Mouse (Mus musculus): ENCODE data around the gene Scyl1. TPM values are rescaled to one million over a fixed set of nuclear protein-coding genes. Genes with fewer than 3 reads are reported as not detected.

The Scyl1 gene
- total RNA-seq, 2 experiments from 2014 or later, result 56.8 to 64.9 TPM

DNA sequence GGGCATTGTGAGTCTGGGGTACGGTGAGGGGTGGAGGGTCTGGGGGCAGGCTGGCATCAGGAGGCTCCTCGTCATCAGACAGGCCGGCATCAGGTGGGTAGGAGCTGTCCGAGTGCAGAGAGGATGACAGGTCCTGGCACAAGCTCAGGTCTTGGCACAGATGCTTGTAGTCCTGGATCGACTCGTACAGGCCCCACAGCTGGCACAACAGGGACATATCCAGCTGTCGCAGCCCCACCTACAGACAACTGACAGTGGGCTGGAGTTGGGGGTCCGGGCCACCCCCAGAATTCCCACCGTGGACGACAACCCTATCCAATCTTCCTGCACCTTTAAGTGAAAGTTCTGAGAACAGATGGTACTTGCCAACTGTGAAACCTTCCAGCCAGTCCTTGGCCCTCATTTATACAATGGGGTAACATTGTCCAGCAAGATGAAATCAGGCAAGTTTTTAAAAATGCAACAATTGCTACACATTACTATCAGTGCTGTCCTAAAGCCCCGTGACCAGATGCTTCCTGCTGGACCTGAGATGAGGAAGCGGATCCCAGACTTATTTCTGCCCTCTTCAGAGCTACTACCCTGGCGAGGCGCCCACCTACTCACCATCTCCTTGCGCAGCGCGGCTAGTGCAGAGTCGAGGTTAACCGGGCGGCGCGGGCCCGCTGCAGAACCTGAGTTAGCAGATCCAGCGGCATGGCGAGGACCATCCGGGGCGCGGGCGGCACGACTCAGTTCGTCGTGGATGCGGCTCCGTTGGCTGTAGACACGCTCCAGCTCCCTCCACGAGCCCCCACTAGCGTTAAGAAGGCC is 42.4 kb downstream of the Scyl1 start:
- DNase-seq, result peak; percentile 80
- intact Hi-C loops (cut with DNase I; ENCODE audit: low total_unique reads), result no loop called here

DNA sequence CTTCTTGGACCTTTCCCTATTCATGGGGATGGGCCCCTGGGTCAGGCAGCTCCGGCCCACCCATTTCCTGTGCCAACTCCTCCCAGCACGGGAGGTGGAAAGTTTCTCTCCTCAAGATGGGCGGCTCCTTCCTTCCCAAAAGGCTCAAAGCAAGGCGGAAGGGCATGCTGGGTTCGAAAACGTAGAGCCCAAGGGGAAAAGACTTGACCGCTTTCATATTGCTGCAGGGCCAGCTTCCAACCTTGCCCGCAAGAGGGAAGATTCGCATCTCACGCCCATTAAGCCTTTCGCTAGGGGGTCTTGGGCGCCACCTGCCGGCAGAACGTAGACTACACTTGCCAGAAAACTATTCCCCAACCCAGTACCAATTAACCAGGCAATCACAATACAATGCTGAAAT is 43.5 kb downstream of the Scyl1 start:
- intact Hi-C loops (cut with DNase I; ENCODE audit: low total_unique reads), result no loop called here
- peak; percentile 89 for DNase-seq

DNA sequence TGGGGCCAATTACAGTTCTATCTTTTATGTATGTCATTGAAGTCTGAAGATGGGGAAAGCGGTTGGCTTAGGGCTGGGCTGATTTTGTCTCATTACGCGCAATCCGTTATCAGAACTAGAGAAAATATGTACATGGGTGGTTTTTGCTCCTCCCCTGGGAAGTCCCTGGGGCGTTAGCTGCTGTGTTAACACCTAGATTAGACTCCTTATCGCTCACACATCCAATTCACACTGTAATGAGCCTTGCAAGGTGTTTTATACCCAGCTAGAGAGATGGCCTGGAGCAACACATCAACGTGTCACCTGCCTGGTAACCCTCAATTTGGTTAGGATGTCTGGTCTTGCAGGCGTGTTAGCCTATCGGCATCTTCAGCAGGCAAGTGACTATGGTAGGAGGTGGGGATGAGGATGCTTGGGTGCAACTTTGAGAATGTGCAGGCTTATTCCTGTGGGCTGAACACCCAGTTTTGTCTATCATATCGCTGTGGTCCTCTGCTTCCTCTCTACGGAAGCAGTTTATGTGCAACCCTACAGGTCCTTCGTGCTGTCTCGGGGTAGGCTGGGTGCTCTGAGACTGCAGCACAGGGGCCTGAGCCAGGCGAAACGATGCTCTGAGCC is 44.1 kb downstream of the Scyl1 start:
- intact Hi-C loops (cut with DNase I; ENCODE audit: low total_unique reads), result no loop called here
- DNase-seq, result no peak

DNA sequence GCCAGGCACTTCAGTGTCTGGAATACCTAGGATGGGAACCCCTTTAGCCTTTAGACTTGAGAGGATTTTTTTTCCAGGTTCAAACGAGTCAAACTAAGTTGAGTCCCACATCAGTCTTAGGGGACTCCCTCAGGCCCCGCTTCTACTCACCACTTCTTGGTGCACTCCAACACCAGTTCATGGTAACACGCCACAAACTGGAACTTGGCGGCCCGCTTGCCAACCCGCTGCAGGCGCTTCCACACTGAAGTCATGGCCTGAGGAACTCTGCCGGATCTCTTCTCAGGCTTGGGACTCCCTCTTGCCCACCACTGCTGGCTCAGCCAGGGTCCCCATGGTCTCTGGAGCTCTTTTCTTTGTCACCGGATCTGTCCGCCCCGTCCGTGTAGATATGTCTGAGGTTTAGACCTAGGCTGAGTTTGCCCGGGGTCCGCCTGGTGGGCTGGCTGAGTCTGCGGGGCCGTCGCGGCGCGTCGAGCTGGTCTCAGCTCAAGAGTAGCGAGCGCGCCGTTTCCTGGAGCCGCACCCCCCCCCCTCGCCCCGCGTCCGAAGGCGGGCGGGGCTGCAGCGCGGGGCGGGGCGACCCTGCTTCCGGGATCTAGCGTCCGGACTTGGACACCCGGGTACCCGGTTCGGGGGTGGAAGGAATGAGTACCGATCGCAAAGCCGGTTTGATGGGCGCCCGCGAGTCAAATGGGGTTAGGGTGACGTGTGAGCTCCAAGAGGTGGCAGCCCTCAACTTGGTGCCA is 45.3 kb downstream of the Scyl1 start, which contains the start of gene Ehbp1l1:
Ehbp1l1 (minus strand) TSS at position 551 of the 749 bp plus-strand sequence.
- peak; percentile 87 for DNase-seq
- intact Hi-C loops (cut with DNase I; ENCODE audit: low total_unique reads), result no loop called here

DNA sequence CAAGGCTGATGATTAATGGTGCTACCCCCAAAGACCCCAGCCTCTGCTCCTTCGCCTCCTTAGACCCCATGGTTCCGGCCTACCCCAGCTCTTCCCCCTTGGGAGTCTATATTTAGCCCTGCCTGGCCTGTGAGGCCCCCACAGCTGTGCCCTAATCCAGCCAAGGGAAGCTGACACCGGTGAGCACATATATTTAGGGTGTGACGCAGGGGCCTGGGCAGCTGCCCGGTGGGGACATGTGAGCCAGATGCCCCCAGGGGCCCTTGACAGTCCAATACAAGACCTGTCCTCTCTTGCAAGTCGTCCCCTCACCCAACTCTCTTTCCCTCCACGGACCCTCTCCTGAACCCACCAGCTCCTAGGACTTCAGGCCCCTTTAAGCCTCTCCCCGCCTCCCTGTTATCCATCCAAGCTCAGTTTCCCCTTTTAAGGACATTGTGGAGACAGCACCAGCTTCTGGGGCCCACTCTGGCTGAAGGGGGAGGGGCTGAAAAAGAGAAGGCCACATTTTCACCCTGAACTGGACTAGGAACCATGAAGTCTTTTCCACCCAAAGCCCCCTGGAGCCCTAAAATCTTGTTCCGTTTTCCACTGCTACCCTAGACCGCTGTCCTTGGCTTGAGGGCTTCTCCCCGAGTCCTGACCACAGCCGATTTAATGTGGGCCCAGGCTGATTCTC is 46.1 kb downstream of the Scyl1 start:
- intact Hi-C loops (cut with DNase I; ENCODE audit: low total_unique reads), result no loop called here
- DNase-seq, result peak; percentile 84

DNA sequence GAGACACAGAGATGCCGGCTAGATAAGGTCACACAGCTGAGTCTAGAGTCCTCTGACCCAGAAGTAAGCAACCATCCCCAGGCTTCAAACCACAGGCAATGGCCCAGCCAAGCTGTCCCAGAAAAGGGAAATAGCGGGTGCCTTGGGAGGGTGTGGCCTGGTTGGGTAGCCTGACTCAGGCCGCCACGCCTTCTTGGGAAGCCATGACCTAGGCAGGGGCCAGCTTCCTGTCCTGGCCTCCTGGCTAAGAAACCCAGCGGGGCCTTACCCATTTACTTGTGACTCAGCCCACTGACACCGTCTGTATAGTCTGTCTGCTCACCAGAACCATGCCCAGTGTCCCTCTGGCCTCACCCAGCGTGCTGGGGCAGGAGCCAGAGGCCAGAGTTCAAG is 46.7 kb downstream of the Scyl1 start:
- peak; percentile 91 for DNase-seq
- intact Hi-C loops (cut with DNase I; ENCODE audit: low total_unique reads), result no loop called here

DNA sequence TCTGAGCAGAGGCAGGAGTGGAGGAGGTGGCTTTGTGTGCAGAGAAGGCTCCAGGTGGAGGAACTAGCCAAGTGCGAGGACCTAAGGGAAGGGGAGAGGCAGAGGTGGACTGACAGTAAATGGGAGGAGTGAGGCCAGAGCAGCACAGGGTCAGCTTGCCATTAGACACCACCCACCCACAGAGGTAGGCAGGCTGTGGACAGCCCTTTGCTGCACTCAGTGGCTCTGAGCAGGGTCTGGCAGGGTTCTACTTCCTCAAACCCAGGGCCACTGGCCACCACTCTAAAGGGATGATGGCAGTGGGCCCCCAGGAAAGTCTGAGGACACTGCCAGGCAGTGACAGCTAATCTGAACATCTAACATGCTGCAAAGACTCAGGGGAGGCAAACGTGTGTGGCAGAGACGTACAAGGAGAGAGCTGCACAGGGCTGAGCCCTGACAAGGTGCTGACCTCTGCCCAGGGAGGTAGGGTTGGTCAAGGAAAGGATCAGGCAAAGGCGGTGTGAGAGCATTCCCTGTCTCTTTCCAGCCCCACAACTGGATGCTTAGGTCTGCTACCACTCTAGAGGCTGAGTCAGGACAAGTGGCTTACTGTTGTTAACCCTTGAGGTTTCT is 47.2 kb downstream of the Scyl1 start:
- intact Hi-C loops (cut with DNase I; ENCODE audit: low total_unique reads), result no loop called here
- DNase-seq, result no peak

DNA sequence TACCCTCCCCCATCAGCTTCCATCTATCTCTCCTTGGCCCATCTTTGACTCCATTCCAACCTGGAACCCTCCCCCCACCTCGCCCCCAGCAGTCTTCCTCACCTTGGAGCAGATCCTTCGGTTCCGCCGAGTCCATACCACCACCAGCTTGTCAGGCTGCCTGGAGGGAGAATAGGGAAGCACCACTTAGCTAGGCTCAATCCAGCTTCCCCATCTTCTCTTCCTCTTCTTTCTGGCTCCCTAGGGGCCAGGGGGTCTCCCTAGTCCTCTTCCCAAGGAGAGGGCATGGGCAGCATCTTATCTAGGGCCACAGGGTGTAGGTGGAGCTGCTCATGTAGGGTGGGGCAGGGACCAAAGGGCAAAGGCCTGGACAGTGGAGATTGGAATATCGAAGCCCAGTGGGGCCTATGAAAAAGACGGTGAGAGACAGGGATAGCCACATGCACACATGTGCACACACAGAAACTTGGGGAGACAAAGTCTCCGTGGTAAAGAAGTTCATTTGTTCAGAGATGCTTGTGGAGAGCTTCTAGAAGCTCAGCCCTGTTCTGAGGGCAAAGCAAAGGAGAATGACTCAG is 48.3 kb downstream of the Scyl1 start:
- intact Hi-C loops (cut with DNase I; ENCODE audit: low total_unique reads), result no loop called here
- no peak for DNase-seq

DNA sequence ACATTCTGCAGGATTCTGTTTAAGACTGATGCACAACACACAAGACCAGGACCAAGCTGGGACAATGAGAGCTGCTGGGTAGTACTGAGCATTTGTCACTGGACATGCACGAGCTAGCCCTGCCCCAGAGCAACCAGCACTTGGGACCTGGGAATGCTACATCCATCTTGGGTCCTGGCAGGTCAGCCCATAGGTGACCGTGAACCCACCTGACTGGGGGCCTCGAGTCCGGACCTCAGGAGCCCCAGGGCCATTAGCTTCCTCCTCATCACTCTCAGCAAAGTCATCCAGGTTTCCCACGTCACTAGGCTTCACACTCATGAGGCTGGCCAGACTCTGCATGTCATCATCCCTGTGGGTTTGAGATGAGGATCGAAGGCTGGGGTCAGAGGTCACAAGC is 50.0 kb downstream of the Scyl1 start:
- intact Hi-C loops (cut with DNase I; ENCODE audit: low total_unique reads), result no loop called here

DNA sequence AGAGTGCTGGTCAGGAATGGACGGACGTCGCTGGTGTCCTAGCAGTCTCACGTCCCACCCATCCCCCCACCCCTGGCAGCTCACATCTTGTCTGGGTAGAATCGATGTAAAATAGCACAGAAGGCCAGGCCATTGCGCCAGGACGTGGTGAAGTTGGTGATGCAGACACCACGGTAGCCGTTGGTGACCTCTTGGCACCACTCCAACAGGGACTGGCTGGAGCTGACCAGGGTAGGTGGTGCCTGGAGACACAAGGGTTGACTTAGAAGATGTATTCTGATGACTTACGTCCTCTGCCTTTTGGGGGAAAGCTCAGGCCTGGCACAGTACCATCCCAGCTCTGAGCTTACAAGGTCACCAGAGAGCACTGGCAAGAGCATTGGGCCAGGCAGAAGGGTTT is 54.3 kb downstream of the Scyl1 start:
- DNase-seq, result no peak
- intact Hi-C loops (cut with DNase I; ENCODE audit: low total_unique reads), result no loop called here

More for the DNA sequence above, 50.0 kb downstream of the Scyl1 start:
- DNase-seq, result no peak

DNA sequence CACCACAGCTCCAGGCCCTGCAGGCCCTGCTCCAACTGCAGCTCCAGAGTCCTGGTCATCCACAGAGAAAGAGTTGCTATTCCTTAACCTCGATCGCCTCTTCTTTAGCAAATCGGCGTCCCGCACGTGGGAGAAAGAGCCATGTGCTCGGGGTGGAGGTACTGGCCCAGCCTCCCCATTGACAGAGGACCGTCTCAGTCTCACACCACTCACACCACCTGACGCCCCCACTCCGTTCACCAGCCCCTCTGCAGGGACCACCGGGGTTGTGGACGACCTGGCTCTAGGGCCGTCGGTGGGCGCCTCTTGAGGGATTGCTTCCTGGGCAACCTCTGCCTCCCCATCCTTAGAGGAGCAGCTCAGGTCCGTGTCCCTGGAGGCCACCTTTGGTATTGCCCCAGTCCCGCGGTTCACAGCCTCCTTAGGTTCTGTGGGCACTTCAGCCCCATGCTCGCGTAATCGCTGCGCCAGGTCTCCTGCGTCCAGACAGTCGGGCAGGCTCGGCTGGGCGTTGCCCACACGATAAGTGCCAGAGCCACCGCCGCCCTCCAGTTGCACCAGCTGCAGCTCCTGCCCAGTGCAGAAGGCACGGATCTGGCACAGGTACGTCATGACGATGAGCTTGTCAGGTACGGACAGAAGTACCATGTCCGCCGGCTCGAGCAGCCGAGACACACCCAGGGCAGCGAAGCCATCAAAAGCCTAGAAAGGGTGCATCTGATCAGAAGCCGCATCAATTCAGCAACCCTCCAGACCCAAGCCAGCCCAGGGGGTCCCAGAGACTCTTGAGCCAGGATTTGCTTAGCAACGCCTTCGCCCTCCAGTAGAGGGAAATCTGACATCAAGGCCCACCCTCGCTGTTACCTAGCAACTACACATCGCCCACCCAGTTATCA is 55.2 kb downstream of the Scyl1 start:
- DNase-seq, result no peak
- intact Hi-C loops (cut with DNase I; ENCODE audit: low total_unique reads), result no loop called here

DNA sequence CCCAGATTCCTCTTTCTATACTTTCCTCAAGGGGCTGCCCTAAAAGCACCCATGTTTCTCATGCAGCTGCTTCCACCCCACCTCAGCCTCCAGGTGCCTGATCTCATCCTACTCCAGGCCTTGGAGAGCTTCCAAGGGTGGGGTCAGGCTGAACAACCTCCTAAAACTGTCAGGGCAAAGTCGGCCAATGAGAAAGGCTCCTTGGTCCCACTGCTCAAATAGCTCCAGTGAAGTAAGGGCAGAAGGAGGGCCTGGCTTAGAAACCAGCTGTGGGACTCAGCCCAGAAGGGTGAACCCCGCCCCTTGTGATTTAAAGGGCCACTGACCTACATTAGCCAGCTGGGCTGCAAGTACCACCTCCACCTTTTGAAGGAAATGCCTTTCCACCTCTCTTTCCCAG is 57.5 kb downstream of the Scyl1 start:
- intact Hi-C loops (cut with DNase I; ENCODE audit: low total_unique reads), result loop anchor here (5.0 kb wide), 1 partner anchor 64 kb away; no protein-coding TSS in a partner anchor

DNA sequence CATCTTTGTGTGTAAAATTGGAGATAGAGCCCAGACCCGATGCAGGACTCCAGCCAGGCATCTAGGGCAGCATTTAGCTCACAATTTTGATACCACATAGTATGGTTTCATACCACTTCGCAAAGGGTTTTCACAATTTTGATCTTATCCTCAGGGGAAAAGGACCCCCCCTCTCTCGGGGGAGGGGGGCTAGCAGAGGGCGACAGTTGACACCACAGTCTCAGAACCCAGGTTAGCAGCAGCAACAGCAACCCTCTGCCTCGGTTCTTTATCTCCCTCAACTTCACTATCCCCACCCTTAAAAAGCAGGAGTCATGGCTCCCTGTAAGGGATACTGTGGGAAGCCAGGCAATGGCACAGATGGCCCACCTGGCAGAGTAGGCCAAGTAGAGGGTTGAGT is 58.0 kb downstream of the Scyl1 start:
- intact Hi-C loops (cut with DNase I; ENCODE audit: low total_unique reads), result loop anchor here (5.0 kb wide), 1 partner anchor 64 kb away; no protein-coding TSS in a partner anchor
- no peak for DNase-seq

More for the DNA sequence above, 57.5 kb downstream of the Scyl1 start:
- DNase-seq, result peak; percentile 85

DNA sequence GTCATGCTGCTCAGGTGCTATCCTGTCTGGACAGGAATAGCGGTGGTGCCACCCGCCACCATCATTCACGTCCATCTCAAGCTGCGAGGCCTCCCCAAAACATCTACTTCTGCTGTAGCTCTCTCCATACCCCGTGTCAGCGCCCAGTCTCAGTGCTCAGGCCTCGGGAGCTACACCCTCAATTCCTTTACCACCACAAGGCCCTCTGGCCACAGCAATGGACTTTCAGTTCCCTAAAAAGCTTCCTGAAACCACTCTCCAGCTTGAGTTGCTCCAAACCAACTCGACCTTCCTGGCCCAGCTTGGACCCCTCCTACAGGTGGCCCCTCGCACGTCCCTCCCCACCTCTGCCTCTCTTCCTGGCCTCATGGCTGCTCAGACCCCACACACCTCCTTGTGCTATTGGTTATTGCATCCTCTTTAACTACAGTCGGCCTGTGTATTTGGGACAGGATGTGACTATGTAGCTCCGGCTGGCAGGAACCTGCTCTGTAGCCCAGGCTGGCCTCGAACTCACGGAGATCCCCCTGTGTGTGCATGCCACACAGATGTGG is 59.2 kb downstream of the Scyl1 start:
- peak; percentile 8 for DNase-seq
- intact Hi-C loops (cut with DNase I; ENCODE audit: low total_unique reads), result loop anchor here (5.0 kb wide), 1 partner anchor 65 kb away; no protein-coding TSS in a partner anchor

DNA sequence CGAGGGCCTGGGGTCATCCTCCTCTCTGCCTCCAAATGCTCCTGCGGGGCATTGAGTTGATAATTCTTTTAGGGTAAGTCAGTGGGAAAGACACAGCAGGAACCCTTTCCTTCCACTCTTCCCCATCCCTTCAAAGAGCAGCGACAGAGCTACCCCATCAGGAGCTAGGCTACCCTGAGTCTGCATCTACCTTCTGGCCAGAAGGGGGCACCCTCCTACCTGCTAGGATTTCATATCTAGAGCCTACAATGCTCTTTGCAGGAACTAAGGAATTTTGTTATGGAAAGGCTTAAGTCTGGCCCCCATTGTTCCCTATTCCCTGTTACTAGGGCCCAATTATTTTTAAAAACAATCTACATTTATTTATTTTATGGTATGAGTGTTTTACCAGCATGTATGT is 60.0 kb downstream of the Scyl1 start:
- DNase-seq, result peak; percentile 77

DNA sequence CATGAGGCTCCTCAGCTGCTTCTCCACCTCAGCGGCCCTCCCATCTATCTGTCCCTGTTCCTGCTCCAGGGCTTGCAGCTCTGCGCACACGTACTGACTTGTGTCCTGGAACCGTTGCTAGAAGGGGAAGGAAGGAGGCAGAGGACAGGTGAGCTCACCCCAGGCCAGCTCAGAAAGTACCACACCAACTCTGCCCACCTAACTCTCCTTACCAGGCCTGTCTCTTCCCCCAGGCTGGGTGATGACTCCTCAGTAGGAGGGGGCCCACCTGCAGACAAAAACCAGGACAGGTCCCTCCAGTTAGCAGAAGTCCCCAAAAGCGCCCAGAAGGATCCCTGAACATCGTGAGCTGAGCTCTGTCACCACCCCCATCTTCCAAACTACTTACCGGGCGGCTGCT is 60.6 kb downstream of the Scyl1 start:
- intact Hi-C loops (cut with DNase I; ENCODE audit: low total_unique reads), result loop anchor here (5.0 kb wide), 1 partner anchor 67 kb away; no protein-coding TSS in a partner anchor
- DNase-seq, result no peak

More for the DNA sequence above, 60.0 kb downstream of the Scyl1 start:
- intact Hi-C loops (cut with DNase I; ENCODE audit: low total_unique reads), result loop anchor here (5.0 kb wide), 1 partner anchor 66 kb away; no protein-coding TSS in a partner anchor

DNA sequence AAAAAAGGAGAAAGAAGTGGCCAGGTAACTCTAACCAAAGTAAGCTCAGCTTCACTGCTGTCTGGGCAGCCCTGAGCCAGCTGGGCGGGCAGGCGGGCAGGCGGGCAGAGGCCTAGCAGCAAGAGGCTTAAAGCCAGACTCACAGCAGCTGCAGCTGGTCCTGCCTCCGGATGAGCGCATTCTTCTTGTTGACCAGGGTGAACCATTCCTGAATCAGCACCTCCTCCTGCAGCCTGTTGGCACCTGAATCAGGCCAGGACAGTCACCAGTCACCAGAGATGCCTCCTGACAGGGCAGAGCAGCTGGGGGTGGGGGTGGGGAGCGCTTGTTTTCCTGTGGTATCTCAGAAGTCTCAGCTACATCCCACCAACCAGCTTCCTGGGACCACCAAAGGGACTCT is 61.2 kb downstream of the Scyl1 start:
- peak; percentile 59 for DNase-seq
- intact Hi-C loops (cut with DNase I; ENCODE audit: low total_unique reads), result loop anchor here (5.0 kb wide), 1 partner anchor 67 kb away; no protein-coding TSS in a partner anchor

All from gastrocnemius, postnatal 14 days (tissue).